Mouse (Mus musculus) brain, embryonic 14.5 days (tissue): Measurements from ENCODE around the gene Nol4l.

Source experiments
- CTCF ChIP-seq: fragments of 200-500 bp; IDR thresholded peaks from 2 replicates; pipeline ENCODE4 v1.5.1; 2012; ENCODE audit warnings: inconsistent platforms, mild to moderate bottlenecking, moderate library complexity, borderline replicate concordance; ENCODE audit not compliant: insufficient read depth, insufficient read length; ENCODE audit errors: extremely low read depth
- POLR2A ChIP-seq: fragments of 200-500 bp; IDR thresholded peaks from 2 replicates; pipeline ENCODE4 v1.6.1; 2012; ENCODE audit warnings: mild to moderate bottlenecking, inconsistent platforms, borderline replicate concordance; ENCODE audit not compliant: poor library complexity, insufficient read depth, insufficient read length, severe bottlenecking; ENCODE audit errors: extremely low read depth

DNA sequence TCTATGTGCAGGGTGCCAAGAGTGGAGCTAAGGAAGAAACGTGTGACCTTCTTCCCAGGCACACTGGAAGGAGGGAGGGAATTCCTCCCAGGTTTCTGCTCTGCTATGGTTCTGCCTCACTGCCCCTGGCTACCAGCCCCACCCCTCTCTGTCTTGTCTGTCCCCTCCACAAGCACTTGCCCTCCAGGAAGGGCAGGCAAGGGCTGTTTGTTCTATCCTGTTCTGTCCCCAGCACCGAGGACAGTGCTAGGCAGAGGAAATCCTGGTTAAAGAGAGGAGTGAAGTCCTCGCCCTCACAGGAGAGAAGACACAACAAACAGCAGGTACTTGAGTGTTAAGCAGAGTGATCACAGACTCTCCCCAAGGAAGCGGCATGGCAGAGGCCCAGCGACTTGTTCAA is 16.7 kb upstream of the Nol4l start:
- no peak for TF ChIP-seq CTCF
- TF ChIP-seq POLR2A, result no peak
